Mouse (Mus musculus) small intestine, adult 2 months (tissue): ENCODE measurements around the gene Git2.

ENCODE experiments used
- CTCF ChIP-seq: fragments of 200-500 bp; IDR thresholded peaks from 2 replicates; pipeline ENCODE4 v1.5.1; 2012; ENCODE audit warnings: low read depth, mild to moderate bottlenecking, control low read depth, inconsistent platforms, low read length, moderate library complexity, mixed read lengths; ENCODE audit not compliant: insufficient replicate concordance, insufficient read length; ENCODE audit errors: extremely low read depth
- POLR2A ChIP-seq: fragments of 200-500 bp; IDR thresholded peaks from 2 replicates; pipeline ENCODE4 v1.6.1; 2012; ENCODE audit warnings: low read depth, mild to moderate bottlenecking, control low read depth, inconsistent platforms, low read length, moderate library complexity

GRCm38 (mm10) chr5:114794609-114795008 lies 19.3 kb upstream of the Git2 start:
- TF ChIP-seq CTCF (no peak), POLR2A (no peak)
